Mouse (Mus musculus) testis, adult 2 months (tissue): ENCODE results near the gene Fbxl20.

Source experiments
- CTCF ChIP-seq: fragments of 200-500 bp; IDR thresholded peaks from 2 replicates; pipeline ENCODE4 v1.5.1; 2012; ENCODE audit warnings: low read depth, mild to moderate bottlenecking, inconsistent platforms, low read length, moderate library complexity; ENCODE audit not compliant: control insufficient read depth, insufficient read depth, insufficient replicate concordance
- POLR2A ChIP-seq: fragments of 200-500 bp; IDR thresholded peaks from 2 replicates; pipeline ENCODE4 v1.6.1; 2012; ENCODE audit warnings: low read depth, mild to moderate bottlenecking, inconsistent platforms, low read length, moderate library complexity; ENCODE audit not compliant: control insufficient read depth

- TF ChIP-seq CTCF (peak; percentile 77; the same call in 1 of the 2 replicates), POLR2A (no peak)
Measured at GRCm38 (mm10) chr11:98045596-98045995, 104.6 kb downstream of the Fbxl20 start.
